Mouse (Mus musculus): ENCODE results near the gene Pip5k1a.

DNA sequence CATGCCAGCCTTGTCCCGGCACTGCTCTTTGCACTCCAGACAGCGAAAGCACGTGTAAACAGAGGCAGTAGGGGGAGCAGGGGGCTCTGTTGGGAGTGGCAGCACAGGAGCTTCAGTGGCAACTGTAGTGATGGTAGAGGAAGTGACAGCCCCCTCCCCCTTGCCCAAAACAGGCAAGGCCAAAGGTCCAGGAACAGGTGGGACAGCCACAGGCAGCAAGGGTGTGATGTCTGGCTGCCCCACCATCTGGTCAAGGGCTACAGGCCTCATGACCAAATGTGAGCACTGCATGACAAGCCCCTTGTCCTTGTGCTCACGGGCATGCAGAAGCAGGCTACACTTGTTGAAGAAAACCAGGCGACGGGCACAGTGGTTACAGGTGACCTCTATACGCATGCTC lies 96.3 kb downstream of the Pip5k1a start:
- TF ChIP-seq GATA1 (IDR thresholded peaks at IDR 0.05; ENCODE audit: low read length): no peak
- TF ChIP-seq TAL1 (IDR thresholded peaks at IDR 0.05; ENCODE audit: low read length): no peak
